Mouse (Mus musculus) liver (tissue): Measurements from ENCODE around the gene S1pr1.

ENCODE experiments used
- DNase-seq: peaks from one replicate; pipeline ENCODE4 v3.0.0-alpha.2; 2020; ENCODE audit warnings: mixed read lengths

The S1pr1 gene

DNA sequence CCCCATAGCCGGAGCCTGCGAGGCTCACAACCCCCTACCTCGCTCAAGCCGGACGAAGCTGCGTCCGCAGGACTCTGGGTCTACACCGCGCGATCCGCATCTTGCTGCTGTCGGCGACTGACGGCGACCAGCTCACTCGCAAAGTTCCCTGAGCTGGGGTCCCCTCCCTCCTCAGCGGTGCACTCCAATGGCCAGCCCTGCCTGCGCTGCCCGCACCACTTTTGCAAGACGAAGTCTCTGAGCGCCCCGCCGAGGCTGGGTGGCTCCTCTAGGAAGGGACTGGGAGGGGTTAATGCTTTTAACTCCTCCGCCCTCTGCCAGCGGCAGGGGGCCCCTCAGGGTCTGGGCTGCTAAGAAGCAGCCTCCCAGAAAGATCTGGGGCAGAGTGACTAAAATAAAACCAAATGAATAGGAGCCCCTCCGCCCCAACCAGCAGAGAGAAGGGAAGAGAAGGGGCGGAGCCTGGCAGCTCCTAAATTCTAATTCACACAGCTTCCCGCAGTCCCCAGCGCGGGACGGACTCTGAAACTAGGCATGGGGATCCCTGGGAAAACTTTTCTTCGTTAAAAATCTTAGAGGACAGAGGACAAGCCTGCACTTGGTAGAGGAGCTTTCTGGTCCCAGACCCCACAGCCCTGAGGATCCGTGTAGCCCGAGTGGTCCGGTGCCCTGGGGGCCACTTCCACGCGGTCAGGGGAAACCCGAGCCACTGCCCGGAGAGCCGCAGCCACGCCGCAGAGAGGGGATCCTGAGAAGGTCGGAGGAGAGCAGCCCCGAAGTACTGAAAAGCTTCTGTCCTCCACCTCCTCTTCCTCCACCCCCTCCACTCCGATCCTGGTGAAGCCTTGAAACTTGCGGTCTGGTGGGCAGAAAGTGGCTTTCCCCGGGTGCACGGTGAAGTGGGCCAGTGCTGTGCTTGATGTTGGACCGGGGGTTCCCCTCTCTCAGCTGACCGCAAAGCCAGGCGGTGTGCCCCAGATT, at the start of gene S1pr1:
Gene S1pr1, minus strand, starts transcription at position 402 of the 981 bp plus-strand sequence.
- DNase-seq = peak; percentile 85

DNA sequence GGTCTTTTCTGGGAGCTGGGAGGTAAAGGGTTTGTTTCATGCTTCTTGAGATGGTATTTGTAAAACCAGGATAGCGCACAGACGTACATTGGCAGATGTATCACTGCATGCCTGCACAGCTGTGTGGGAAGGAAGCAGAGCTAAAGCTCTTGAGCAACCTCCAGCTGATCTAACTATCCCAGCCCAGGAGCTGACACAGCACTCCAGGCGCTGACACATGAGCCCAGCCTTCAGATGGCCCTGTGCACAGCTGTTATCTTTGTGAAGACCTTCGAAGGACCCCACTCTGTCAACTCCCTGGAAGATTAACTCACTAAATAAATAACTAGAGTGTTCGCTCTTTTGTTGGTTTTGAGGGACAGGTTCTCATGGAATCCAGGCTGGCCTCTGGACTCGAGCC, 48.4 kb upstream of the S1pr1 start:
- peak; percentile 22 for DNase-seq

DNA sequence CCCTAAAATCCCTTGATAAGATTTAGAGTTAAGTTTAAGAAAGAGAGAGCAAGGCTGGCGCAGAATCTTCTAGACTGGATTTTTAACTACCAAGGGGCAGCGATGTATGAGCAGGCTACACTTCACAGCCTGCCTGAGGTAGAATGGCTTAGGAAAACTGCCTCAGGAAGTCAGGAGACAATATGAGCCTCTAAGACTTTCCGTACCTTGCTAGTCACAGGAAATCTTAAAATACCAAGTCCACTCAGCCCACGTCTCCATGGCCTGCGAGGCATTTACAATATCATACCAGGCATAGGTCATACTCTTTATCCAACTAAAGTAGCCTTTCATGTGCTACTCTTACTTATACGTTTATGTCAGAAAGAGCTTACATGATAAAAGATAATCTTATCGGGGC, 48.0 kb upstream of the S1pr1 start:
- no peak for DNase-seq

DNA sequence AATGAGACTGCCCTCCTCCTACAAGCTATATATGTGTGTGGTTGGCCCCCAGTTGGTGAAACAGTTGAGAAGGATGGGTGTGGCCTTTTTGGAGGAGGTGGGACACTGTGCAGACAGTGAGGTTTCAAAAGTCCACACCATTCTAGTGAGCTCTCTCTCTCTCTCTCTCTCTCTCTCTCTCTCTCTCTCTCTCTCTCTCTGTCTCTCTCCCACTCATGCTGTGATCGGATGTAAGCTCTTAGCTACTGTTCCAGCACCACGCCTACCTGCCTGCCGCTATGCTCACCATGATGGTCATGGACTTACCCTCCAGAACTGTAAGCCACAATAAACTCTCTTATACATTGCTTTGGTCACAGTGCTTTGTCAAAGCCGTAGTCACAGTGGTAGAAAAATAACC, 44.8 kb upstream of the S1pr1 start:
- DNase-seq = no peak

DNA sequence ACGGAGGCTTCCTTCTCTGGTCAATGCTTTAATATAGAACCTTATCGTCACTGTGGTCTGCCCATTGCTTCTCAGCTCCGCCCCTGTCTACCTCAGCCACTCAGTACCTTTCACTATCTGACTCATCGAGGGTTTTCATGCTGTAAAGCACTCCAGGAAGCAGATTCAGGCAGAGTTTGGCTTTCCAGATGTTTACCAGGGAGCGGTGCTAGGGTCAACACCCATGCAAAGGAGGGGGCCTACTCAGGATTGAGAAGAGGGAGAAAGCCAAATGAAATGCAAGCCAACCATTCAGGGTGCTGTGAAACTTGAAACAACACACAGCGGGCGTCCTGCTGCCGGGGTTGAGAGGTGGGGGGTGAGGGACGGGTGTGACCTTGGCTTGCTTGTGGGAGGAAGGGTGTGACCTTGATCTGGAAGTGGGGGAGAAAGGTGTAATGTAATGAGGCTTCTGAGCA, 43.6 kb upstream of the S1pr1 start:
- DNase-seq = peak; percentile 34

DNA sequence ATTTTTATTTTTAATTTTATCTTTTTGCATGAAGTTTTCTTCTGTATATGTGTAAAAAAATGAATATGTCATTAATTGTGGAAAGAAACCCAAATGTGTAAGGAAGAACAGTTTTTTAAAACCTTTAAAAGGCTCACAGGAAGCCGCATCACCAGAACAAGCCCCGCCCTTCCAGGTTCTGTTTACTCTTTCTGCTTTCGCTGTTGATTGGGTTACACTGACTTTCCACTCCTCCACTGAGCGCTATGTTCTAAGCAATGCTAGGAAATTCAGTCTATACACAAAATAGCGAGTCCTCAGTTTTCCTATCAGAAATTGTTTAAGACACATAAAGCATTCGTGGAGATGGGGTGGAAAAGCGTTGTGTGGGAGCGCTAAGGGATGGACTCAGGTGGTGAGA, 39.6 kb upstream of the S1pr1 start:
- DNase-seq = no peak

DNA sequence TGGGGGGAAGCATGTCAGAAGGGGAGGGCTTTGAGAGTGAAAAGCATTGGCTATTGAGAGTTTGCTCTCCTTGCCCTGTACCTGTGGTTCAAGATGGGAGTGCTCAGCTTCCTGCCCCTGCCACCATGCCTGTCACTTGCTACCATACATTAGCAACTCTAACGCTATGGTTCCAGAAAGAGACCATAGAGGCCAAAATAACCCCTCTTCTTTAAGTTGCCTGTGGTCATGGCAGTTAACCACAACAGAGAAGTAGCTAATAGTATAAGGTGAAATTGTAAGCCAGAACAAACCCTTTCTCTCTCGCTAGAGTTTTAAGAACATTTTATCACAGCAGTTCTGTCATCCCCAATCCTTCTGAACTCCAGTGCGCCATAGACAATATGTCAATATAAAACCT, 35.5 kb upstream of the S1pr1 start:
- no peak for DNase-seq

DNA sequence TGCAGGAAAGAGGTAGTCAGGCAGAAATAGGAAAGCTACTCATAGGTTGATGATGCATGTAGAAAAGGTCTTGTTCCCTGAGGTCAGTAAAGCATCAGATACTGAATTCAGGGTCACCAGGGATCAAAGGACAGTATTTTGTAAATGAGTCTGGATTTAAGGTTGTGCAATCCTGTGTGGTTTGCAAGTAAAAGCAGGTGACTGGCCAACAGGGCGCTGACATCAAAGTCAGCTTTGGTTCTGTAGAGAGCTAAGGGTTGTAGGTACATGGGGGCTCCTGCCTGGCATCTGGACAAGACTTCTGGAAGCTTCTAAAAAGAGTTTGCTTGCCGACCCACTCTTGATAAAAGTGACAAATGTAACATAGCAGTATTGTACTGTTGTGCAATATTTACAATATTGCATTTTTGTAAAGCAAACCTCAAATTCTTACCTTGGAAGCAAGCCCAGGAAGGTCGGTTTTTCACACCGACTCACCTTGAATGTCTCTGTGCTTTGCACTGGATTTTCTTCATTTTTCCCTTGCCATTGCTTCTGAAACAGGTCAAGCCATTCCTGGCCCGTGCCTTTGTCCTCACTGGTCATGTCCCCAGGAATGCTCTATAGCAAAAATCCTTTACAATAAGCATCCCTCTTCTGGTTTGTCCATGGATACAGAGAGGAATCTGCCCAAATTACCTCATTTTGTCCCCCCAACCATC, 33.6 kb upstream of the S1pr1 start:
- peak; percentile 31 for DNase-seq

DNA sequence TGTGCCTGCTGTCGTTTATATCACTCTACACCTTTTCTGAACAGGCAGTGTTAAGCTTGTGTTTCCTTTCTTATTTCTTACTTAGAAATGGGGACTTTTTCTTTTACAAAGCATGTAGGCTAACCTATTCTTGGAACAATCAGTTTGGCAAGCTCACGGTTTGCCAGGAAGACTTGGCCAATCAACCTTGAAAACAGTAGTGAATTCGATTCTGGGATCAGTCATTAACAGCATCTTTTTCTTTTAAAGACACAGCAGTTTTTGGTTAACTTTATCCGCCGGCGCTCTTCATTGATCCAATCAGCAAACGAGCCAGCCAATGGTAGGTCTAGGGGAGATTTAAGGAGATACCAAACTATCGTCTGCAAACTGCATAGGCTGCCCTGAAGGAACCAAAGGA, 31.6 kb upstream of the S1pr1 start:
- DNase-seq = no peak

DNA sequence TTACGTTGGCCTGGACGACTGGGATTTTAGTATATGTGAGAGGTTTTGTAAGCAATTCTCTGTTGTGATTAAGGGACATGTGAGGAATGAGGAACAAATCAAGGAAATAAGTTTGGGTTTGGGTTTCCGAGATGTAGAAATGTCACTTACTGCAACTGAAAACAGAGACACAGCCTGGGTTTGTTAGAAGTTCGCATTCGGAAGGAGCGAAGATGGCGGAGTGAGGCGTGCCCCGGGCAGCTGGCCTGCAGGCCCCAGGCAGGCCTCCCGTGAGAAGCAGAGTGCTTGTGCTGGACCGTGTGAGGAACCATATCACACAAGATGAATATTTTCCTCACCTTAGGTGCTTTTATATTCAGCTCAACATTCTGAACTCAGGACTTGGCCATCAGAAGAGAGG, 30.2 kb upstream of the S1pr1 start:
- DNase-seq = no peak

DNA sequence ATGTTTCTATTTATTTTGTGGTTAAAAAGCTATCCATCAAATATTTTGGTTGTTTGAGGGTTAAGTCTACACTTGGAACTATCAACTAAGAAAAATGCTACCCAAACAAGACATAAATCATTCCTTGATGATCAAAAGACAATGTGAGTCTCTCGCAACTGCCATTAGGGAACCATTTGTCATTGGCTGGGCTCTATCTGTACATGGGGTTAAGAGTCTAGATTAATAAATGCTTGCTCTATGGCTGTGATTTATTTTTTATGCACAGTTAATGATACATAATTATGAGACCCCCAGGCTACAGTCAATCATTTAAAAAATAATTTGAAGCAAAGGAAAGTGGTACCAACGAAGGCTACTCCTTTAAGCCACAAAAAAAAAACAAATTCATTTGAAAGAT, 23.7 kb upstream of the S1pr1 start:
- no peak for DNase-seq

DNA sequence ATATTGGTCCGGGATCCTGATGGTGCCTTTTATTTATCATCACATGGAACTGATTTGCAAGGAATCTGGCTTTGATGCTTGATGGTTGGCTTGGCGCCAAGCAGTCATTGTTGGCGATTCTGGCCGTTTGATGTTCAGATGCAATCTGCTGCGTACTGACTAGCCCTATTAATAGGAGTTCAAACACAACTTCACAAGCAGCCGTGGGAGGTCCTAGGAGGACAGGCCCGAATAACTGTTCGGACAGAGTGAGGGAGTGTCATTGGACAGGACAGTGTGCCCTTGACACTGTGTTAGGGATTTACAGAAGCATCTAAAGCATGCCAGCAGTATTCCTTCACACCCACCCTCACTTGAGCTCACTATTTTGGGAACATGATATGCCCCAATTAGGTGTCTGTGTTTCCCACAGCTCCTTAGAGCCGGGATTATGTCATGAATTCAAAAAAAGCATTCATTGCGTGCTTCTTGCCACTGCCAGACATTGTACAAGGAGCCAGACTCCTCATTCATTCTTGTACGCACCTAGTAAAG, 23.0 kb upstream of the S1pr1 start:
- no peak for DNase-seq

DNA sequence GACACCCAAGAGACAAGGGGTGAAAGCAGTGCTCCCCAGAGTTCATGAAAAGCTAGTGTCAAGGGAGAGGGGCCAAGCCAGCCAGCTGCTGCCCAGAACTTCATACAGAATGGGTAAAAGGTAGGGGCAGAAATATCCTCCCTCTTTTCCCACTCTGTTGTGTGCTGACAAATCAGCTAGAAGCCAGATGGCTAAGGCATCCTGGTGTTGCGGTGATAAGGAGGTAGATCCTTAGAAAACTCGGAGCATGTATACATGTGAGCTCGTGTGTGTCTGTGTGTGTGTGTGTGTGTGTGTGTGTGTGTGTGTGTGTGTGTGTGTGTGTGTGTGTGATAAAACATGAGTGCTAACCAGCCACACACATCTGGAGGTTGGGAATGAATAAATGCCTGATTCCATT, 20.7 kb upstream of the S1pr1 start:
- no peak for DNase-seq

DNA sequence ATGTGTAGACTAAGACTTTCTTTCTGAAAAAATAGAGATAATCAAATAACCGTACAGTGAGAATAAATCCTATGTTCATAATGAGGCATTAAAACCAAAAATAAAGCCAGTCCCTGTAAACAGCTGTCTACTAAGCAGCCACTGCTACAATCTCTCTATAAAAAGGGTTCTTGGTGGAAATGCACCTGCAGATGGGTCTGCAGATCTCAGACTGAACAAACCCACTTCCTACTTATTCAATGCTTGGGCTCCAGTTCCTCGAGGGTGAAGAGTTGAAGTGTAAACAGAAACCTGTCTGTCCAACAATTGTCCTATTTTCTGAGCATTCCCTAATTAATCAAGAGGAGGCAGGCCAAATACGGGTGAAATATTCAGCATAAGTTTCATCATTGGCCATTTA, 20.0 kb upstream of the S1pr1 start:
- no peak for DNase-seq

DNA sequence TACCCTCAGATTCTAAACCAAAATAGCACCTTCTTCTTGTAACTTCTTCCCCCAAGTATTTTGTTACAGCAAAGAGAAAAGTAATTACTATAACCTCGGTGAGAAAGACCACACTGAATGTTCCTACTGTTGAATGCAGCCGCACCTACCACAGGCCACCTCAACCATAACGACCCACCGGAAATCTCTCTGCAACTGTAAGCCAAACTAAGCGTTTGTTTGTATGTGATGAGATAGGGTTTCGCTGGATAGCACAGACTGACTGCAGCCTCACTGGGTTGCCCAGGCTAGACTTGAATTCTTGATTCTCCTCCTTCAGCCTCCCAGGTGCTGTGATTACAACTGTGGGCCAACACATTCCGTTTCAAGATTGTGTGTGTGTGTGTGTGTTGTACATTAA, 15.5 kb upstream of the S1pr1 start:
- no peak for DNase-seq

DNA sequence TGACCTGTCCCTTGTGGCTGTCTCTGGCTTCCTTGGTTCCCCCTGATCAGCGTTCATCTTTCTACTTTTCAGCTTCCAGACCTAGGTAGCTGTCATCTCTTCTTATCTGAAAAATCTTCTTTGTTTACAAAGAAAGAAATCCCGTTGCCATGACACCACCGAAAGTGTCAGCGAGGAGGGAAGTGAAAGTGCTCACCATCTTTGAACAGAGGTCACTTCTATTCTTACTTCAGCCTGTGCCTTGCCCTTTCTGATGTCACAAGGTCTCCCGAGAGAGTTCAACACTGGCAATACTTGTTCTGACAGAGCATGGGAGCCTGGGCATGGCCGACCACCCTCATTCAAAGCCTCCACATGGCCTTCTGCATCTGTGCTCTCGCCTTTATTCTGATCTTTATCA, 14.3 kb upstream of the S1pr1 start:
- no peak for DNase-seq

DNA sequence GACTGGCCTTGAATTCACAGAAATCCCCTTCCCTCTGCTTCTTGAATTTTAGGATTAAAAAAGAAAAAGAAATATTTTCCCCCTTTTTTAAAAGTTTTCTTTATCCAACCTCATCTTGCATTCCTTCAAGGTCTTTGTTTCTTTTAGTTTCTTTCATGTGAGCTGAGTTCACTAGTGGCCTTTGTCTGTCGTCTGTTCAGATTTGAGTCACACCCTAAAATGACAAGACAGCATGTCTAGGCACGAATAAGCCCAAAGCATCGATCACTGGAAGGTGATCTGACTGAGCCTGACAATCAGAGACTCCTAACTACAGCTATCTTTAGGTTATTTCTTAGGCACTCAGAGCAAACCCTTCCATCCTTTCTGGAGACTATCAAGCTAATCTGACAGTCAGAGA, 13.3 kb upstream of the S1pr1 start:
- no peak for DNase-seq

DNA sequence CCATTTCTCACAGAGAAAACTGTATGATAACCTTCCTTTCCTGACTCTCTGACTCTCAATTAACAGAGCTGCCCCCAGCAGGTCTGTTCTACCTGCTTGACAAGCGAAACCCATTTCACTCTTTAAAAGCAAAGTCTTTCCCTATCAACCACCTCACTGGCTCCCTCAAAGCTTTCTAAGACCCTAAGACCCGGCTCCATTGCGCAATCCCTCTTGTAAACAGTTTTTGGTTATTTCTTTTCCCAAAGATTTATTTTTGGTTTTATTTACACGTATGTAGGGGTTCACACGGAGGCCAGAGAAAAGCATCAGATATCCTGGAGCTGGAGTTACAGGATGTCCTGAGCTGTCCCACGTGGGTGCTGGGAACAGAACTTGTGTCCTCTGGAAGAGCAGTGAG, 4.0 kb upstream of the S1pr1 start:
- no peak for DNase-seq

DNA sequence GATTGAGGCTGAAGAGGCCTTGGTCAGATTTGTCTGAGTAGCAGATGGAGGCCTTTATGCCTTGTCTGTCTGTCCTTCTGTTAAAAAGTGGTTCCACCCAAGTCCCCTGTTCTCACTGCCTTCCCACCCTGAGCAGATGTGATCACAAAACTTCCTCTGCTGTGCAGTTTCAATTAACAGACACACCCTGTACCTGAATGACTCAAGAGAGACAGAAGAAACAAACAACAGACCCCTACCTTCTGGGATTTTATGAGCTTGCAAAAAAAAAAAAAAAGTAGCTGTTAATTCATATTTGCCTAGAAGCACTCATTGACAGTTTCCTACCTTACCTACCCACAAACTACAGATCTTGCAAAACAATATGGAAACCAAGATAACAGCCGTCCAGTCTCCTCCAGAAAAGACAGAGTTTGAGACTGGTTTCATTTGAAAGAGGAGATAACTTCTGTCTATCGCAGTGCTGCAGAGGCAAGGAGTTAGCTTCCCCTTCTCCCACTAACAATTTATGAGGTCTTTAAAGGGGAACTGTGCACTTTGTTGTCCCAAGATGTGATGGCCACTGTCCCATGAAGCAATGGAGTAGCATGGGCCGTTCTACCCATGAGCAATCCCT, 1.1 kb upstream of the S1pr1 start:
- DNase-seq = peak; percentile 18

DNA sequence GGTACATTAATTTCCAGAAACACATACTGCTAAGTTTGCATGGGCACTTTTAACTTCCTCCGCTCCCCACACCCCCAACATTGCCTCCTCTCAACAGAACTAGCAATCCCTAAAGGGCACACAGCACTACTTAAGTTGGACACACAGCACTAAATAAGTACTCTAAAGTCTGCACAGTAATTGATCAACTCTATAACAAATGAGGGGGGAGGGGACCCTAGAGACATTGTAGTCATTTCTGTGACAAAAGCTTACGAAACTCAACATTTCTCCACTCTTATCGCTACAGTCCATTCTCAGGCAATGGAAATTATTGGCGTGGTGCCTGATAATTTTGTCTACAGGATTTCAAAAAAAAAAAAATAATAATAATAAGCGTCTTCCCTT, 830 bp downstream of the S1pr1 start:
- DNase-seq = no peak

DNA sequence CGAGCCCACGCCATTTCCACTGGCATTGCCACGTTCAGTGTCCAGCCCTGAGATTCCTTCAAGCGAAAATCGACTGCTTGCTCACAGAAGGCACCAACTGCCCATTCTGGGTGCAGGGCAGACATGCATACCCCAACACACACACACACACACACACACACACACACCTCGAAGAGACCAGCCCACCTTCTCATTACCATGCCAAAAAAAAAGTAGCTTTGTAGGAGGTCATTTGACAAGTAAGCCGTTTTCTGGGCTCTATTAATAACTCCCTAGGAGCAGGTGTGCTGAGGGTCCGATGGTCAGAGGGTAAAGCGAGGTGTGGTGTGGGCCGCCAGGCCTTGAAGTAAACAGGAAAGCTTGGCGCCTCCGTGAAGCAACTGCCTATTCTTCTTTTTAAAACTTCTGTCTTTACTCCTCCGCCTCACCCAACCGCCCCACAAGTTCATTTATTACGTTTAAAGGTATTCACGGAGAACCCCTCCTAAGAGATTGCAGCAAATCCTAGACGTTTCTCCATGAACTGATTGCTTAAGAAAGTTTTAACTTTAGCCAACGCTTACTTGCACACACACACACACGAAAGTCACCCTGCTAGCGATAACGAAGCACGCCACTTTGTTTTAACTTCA, 1.3 kb downstream of the S1pr1 start:
- DNase-seq = no peak

DNA sequence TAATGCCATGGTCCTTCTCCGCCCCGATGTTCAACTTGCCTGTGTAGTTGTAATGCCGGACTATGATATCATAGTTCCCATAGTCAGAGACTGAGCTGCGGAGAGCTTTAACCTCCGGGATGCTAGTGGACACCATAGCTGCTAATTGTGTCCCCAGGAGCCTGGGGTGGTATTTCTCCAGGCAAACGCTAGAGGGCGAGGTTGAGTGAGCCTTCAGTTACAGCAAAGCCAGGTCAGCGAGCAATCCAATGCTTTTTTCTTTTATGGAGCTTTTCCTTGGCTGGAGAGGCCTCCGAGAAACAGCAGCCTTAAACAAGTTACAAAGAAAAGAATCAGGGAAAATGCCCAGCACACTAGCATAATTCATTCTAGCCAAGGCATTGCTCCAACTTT, 2.1 kb downstream of the S1pr1 start:
- peak; percentile 73 for DNase-seq
